Mouse (Mus musculus) yolk sac, embryonic 10.5 days (tissue): Measurements from ENCODE around the gene Itgb2.

ENCODE experiments used
- DNase-seq: peaks from one replicate; pipeline ENCODE4 v3.0.0-alpha.2; 2017; ENCODE audit warnings: low spot score

Itgb2 gene

DNA sequence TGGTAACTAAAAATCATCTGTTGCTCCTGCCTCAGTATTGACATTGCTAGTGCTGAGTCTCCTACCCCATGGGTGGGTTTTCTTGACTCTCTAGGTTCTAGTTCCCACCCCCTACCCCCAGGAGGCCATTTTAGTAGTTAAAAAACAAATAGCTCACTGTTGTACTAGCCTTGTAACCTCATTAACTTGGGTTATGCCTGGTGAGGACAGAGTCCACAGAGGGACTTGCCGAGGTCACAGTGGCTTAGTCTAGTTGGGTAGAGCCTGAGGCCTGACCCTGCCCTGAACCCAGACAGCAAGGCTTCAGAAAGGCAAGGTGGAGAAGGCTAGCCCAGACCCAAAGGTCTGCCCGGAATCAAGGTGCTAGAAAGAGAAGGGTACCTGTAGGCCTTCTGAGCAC is 58.0 kb downstream of the Itgb2 start:
- peak; percentile 67 for DNase-seq

DNA sequence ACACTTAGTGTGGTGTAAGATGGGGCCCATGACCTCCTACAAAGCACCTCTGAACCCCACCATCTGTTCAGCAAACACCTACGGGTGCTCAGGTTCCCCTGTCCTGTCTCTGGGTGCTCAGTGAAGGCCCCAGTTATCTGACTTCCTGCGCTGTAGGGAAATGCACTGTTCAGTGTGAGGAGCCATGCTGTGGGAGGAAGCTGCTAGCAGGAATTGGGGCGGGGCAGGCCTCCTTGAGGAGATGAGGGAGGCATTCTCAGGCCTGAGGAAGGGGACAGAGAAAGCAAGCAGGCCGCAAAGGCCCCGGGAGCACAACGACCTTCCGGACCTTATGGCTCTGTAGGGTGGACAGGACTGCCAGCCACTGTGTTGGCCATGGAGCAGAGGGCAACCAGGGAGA is 59.1 kb downstream of the Itgb2 start:
- DNase-seq = no peak

DNA sequence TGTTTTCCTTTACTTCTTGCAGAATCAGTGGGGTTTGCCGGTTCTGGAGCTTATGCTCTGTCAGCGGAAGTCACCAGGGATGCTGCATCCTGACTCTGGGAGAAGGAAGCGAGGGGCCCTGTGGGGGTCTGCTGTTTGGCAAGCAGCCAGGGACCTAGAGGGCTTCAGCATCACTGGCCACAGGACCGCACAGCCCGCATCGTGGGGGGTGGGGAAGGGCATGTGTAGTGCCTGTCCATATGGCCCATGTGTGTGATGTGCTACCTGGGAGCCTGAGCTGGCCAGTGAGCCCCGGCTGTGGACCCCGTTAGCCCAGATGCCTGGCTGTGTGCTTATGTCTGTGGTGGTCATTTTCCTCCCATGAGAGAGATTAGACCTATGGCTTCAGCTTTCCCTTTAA is 59.7 kb downstream of the Itgb2 start:
- no peak for DNase-seq

DNA sequence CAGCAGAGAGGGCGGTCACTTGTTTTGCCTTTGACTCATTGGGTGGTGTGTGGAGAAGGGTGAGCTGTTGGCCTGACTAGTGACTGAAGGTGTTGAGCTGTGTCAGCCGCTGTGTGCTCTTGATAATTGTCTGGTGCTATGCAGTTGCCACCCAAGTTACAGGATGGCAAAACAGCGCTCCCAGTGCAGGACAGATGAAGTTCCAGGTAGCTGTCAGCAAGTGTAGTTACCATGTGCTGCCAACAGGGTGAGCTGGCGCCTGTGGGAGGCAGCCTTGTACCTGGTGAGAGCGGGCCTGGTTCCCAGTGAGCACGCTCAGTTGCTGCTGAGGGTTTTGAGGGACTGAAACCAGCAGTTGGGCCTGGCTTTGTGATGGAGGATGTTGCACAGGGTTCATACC is 60.8 kb downstream of the Itgb2 start:
- peak; percentile 55 for DNase-seq

DNA sequence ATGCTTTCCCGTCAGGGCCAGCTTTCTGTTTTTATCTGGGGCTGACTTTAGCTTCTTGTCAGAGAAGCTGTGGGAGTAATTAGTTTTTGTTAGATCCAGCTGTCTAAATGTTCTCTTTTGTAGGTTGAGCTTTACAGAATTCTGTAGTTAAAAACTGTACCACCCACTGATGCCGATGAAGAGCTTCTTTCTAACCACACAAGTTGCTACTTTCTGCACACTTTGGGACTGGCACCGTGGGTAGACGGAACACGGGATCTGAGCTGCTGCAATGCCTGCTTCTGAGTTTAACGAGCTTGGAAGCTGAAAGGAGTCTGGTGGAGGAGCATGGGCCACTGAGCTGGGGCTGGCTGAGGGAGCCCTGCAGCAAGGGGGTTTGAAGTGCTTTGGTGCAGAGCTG is 61.5 kb downstream of the Itgb2 start:
- no peak for DNase-seq

DNA sequence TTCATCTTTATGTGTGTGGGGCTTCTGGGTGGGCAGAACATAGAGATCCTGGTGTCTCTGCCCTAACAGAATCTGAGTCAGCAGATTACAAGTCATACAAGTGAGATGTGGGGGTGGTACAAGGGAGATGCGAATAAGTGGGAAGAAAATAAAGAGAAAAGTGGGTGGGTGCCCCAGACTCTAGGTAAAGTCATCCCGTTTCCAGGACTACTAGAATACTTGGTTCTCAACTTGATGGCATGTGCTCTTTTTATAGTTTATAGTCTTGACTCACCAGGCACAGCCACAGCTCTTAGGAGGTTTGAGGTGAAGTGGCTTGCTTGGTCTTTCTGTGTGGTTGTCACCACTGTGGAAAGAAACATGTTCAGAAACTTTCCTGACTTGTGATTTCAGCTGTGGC is 66.0 kb downstream of the Itgb2 start:
- no peak for DNase-seq

DNA sequence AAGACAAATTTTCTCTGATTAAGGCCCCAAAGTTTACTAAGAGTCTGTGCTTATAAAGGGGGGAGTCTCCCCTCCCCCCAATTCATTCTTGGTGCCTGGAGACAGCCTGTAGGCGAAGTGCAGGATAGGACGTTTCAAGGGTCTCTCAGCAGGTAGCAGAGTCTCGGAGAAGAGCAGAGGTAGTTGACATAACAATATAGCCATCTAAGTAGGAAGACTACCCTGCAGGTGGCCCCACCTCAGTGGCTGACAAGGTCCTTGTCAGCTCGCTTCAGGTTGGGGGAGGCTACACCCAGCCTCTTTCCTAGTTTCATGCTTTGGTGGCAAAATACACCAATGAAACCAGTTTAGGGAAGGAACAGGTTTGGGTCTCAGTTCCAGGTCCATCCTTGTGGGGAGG is 73.0 kb downstream of the Itgb2 start:
- DNase-seq = no peak

DNA sequence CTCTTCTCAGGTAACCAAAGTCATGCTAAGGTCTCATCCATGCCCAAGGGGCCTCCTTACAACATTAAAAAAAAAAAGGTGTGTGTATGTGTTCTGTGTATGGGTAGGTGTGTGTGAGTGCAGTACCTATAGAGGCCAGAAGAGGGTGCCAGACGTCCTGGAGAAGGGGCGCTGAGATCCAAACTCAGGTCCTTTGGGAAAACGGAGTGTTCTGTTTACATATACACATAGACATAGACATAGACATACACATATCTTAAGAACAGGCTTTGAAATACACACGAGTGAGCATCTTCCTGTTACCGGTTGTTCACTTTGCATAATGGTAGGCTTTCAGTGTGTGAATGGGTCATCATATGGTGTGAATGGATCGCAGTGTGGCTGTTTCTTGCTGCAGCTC is 74.1 kb downstream of the Itgb2 start:
- no peak for DNase-seq

DNA sequence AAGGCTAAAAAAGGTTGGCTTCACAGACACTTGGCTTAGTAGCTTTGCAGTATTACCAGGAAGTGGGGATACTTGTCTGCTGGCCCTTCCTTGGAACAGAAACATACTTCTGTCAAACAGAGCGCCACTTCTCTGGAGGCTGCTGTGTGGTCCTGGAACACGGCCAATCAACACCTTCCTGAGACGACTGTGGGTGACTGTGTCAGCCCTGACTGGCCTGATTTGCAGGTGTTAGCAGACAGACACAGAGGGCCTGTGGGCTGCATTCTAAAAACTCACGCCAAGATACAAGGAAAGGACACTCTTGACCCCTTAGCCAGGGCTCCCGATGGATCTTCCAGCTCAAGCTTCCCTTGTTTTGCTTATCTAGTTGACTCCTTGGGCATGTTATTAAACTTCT is 74.9 kb downstream of the Itgb2 start:
- no peak for DNase-seq

DNA sequence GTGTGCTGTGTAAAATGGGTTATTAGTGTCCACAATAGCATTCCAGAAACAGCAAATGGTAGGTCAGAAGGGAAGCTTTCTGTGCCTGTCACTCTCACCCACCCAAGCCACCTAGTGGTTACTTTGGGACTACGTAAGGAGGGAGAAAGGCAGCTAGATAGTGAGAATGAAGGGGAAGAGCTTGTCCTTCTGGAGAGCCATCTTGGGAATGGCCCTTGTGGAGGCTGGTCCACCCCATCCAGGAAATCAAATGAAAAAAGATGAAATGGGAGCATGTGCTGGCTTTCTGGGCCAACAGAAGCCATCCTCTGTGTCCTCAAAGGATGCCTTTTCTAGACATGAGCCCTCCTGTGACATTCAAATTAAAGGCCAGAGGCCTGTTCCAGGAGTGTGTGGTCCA is 75.3 kb downstream of the Itgb2 start:
- DNase-seq = peak; percentile 53

DNA sequence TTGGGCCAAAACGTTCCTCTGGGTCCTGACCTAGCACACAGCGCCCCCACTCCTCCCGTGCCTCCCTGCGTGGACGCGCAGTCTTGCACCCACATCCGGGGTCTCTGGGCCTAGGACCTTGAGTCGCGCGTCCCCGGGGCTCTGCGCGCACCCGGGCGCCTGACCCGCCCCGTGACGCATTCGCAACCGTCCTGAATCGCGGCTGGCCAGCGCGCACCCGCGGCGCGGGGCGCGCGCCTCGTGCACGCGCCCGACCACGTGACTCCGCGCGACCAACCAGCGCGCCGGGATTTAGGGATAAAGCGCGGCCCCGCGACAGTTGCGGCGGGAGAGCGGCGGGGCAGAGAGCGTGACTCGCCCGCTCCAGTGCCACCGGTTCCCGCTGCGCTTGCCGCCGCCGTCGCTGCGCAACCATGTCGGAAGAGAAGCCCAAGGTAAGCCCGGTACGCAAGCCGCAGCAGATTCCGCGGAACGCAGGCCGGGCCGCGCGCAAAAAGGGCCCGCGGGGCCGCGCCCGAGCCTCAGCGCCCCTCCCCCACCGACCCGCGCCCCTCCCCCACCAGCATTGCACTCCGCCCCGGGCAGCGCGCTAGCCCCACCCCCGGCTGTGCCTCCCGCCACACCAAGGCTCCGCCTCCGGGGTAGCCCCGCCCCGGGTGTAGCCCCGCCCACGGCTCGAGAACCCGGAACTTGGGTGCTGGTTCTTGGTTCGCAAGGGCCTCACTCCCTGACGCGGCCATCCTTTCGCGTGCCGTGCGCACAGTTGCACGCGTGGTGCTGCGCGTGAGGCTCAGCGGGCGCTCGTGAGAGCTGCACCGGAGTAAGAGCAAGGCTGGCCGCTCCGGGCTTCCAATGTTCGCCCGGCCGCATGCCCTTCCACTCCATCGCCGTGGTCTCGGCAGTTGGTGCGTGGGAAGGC is 76.1 kb downstream of the Itgb2 start, which contains the start of the genes Sumo3 and Gm49325:
TSS of gene Sumo3 (plus strand) at position 190 of the 919 bp plus-strand sequence.
TSS of gene Gm49325 (plus strand) at position 290 of the 919 bp plus-strand sequence.
- peak; percentile 97 for DNase-seq

DNA sequence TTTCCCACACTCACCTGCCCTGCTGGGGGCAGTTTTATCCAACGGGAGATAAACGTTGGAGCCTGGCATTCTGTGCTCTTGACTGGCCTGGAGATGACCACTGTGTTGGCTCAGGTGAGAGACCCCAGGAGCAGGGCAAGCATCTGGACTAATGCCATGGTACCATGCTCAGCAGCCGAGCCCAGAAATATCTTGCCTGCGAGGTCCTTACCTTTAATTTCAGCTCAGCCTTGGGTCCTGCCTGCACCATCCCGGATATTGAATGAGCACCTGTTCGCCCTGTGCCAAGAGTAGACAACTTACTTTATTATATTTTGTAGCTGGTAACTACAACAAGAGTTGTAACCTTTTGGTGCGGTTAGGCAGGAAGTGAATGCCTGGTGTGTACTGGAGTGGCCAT is 76.8 kb downstream of the Itgb2 start:
- no peak for DNase-seq

DNA sequence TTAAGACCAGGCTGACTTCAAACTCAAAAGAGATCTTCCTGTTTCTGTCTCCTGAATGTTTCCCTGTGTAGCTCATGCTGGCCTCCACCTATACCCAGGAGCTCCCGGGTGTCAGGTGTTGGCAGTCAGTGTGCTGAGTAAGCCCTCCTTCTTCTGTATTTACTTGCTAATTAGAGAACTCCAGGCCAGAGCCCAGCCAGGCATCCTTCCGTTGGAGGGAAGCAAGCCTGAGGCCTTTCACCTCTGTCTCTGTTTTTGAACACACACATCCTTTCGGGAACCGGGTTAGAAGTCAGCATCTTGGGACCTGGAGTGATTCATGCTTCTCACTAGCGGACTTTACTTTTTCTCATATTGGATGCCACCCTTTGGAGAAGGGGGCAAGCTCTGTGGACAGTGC is 77.4 kb downstream of the Itgb2 start:
- peak; percentile 32 for DNase-seq

DNA sequence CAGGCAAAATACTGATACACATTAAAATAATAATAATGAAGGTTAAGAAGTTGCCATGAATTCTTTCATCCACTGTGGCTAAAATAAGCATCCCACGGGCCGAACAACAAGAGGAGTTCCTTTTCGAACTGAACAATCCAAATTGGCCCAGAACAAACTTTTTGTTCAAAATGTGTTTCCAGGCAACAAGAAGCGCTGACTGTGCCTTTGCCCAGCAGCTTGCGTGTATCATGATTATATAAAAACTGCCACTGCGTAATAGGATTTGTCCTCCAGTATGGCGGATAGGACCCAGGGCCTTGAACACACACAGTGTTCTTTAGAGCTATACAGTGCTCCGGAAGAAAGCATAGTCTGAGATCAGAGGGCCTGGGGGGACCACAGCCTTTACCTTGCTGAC is 78.5 kb downstream of the Itgb2 start:
- DNase-seq = no peak

DNA sequence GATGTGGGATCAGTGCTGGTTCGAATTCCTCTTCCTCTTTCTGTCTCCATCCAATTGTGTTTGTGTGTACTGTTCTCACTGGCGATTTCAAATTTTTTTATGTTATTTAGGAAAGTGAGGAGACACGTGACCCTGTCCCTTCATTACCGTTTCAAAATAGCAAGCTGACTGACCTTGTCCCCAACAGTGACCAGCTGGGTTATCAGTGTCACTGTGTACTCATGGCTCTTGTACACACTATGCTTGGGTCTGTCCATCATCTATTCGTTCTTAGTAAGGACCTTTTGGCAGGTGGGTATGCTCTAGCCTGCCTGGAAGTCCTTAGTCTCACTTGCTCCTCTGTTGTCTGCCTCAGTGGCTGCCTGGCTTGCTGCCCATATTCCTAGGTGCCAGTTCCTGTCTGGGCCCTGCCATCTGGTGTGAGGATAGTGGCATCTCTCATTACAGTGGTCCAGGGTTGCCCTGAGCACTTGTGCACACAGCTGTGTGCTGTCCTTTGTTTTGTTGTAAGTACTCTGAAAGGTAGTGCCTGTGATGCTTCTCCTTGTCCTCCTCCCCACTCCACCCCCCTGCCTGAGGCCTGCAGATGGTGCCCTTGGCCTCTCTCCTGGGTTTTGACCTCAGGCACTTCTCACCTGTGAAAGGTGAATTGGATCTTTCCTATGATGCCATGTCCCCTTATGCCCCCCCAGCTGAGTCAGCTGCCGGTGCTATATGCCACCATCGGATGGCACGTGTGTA is 80.3 kb downstream of the Itgb2 start:
- no peak for DNase-seq

DNA sequence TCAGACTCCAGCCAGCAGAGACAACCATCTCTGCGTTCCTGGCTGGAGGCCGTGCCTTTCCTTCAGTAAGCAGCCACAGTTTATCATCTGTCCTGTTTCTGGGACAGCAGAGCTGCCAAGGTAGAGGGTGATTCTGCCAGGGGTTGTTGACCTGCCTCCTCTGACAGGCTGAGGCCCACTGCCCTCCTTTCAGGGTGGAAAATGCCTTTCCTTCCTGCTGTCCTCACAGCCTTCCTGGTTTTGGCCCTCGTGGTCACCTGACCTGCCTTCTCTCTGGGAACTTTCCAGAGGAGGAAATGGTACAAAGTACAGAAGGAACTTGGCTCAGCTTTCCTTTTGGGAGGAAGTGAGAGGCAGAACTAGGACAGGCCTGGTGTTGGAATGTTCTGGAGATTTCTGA is 83.4 kb downstream of the Itgb2 start:
- peak; percentile 61 for DNase-seq
